Mouse (Mus musculus): ENCODE measurements around the gene Pex5. TPM values are rescaled to one million over a fixed set of nuclear protein-coding genes. Genes with fewer than 3 reads are reported as not detected.

The Pex5 gene
- polyA plus RNA-seq, 1 experiment from 2014 or later: 26.5 TPM

DNA sequence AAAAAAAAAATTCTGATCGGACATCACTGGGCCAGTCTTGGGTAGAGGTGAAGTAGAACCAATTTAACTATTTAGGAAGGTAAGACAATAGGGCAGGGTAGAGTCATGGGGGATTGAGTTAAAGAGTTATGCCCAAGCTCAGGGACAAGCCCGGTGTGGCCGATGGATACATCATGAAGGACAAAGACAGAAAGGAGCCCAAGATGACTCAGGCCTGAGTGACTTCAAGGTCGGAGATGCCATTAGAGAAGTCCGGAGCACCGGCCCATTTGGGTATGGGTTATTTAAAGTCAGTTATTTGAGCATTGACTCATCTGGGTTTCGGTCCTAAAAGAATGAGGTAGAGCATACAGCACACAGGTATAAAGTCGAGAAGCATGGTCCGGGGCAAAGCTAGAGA is 31.6 kb upstream of the Pex5 start:
- H3K36me3 ChIP-seq: no peaks in the 10 kb centered on the region
- ATAC-seq: no peak
- H3K9ac ChIP-seq: no peak overlapping the region
- H3K27me3 ChIP-seq (replicated peaks): no peaks in the 10 kb centered on the region
- 86% methylated on average over 9 of the region's 9 CpGs for WGBS (ENCODE audit: insufficient replicate concordance)
- H3K4me1 ChIP-seq: peaks cover 23% of the 10 kb centered on the region
- no peaks in the 10 kb centered on the region for H3K9me3 ChIP-seq (replicated peaks)
- H3K27ac ChIP-seq: no peak overlapping the region
- H3K4me3 ChIP-seq: no peak overlapping the region
- H3K4me2 ChIP-seq: no peak overlapping the region

DNA sequence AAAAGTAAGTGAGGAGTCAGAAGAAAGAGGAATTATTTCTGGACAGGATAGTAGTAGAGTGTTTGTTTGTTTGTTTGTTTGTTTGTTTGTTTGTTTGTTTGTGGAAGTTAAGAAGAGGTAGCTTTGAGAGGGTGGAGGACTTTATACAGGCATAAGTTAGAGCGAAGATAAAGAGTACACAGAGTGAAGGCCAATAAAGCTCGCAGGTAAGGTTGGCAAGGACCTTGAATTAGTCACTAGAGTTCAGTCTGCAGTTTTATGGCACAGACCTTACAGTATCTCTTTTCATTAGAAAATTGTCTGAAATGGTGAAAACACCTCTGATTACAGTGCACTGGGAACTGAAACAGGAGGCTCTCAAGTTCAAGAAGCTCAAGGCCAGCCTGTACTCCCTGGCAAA is 31.2 kb upstream of the Pex5 start:
- no peak overlapping the region for H3K4me3 ChIP-seq
- no peaks in the 10 kb centered on the region for H3K27me3 ChIP-seq (replicated peaks)
- no peak overlapping the region for H3K9ac ChIP-seq
- no peak overlapping the region for H3K27ac ChIP-seq
- 75% methylated on average over 2 of the region's 2 CpGs for WGBS (ENCODE audit: insufficient replicate concordance)
- no peak for ATAC-seq
- peaks cover 18% of the 10 kb centered on the region for H3K4me1 ChIP-seq
- no peaks in the 10 kb centered on the region for H3K36me3 ChIP-seq
- H3K9me3 ChIP-seq (replicated peaks): no peaks in the 10 kb centered on the region
- no peak overlapping the region for H3K4me2 ChIP-seq

DNA sequence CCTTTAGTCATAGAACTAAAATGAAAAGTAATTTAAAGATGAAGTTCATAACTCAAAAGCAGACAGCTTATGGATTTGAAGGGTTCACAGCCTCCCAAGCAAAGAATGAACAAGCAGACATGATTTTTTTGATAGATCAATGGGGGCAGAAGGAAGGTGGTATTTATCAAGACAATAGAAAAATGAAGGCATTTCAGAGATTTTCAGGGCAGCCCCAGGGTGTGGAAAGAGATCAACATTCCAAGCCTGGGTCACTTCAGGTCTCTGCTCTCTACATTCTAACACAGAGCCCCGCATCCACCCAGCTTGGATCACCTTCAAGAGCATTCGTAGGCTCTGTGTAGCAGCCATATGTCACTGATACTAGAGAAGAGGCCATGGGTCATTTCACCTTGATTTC is 28.5 kb upstream of the Pex5 start:
- H3K27me3 ChIP-seq (replicated peaks): no peaks in the 10 kb centered on the region
- ATAC-seq: no peak
- no peak overlapping the region for H3K27ac ChIP-seq
- no peak overlapping the region for H3K4me2 ChIP-seq
- H3K36me3 ChIP-seq: no peaks in the 10 kb centered on the region
- no peak overlapping the region for H3K4me3 ChIP-seq
- no peaks in the 10 kb centered on the region for H3K9me3 ChIP-seq (replicated peaks)
- no peak overlapping the region for H3K9ac ChIP-seq
- no peaks in the 10 kb centered on the region for H3K4me1 ChIP-seq
- WGBS (ENCODE audit: insufficient replicate concordance): 80% methylated on average over 2 of the region's 2 CpGs

DNA sequence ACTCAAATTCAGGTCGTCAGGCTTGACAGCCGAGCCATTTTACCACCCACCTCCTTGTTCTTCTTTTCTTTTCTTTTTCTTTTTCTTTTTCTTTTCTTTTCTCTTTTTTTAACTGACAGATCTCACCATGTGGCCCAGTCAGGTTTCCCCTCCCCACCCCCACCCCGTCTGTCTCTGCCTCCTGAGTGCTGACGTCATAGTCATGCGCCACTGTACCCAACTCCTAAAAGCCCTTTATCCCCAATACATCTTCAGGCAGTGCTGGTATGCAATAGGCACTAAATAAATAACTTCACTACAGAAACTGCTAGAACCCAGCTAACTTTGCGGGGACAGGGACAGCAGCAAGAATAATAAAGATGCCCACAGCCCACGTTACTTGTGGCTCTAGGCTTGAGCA is 21.4 kb upstream of the Pex5 start:
- H3K27ac ChIP-seq: no peak overlapping the region
- no peak overlapping the region for H3K4me2 ChIP-seq
- no peaks in the 10 kb centered on the region for H3K9me3 ChIP-seq (replicated peaks)
- WGBS (ENCODE audit: insufficient replicate concordance): 70% methylated on average over 7 of the region's 7 CpGs
- no peaks in the 10 kb centered on the region for H3K4me1 ChIP-seq
- H3K4me3 ChIP-seq: no peak overlapping the region
- no peak for ATAC-seq
- 0 out of 2 replicates have a peak, but pooled peaks cover 4% of the 10 kb centered on the region for H3K36me3 ChIP-seq
- H3K9ac ChIP-seq: no peak overlapping the region
- no peaks in the 10 kb centered on the region for H3K27me3 ChIP-seq (replicated peaks)

DNA sequence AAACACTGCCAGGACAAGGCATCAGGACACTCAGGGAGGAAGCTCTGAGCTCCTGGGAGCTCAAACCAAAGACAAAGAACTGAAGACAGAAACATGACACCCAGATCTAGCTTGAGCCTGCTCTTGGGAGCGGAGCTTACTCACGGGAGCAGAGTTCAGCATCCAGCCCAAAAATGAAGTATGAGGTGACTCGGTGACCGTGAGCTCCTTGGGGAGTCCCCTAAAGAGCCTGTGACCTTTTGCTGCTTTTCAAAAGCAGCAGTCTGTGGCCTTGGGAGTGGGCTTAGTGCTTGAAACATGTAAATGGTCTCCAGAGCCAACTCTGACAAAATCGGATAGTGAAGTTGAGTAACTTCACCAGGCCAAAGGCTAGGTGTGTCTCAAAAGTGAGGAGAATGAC is 20.3 kb upstream of the Pex5 start:
- H3K4me3 ChIP-seq: no peak overlapping the region
- ATAC-seq: no peak
- H3K27ac ChIP-seq: no peak overlapping the region
- 0 out of 2 replicates have a peak, but pooled peaks cover 4% of the 10 kb centered on the region for H3K36me3 ChIP-seq
- H3K4me2 ChIP-seq: no peak overlapping the region
- 71% methylated on average over 5 of the region's 5 CpGs for WGBS (ENCODE audit: insufficient replicate concordance)
- H3K4me1 ChIP-seq: no peaks in the 10 kb centered on the region
- no peaks in the 10 kb centered on the region for H3K27me3 ChIP-seq (replicated peaks)
- H3K9ac ChIP-seq: no peak overlapping the region
- H3K9me3 ChIP-seq (replicated peaks): no peaks in the 10 kb centered on the region

DNA sequence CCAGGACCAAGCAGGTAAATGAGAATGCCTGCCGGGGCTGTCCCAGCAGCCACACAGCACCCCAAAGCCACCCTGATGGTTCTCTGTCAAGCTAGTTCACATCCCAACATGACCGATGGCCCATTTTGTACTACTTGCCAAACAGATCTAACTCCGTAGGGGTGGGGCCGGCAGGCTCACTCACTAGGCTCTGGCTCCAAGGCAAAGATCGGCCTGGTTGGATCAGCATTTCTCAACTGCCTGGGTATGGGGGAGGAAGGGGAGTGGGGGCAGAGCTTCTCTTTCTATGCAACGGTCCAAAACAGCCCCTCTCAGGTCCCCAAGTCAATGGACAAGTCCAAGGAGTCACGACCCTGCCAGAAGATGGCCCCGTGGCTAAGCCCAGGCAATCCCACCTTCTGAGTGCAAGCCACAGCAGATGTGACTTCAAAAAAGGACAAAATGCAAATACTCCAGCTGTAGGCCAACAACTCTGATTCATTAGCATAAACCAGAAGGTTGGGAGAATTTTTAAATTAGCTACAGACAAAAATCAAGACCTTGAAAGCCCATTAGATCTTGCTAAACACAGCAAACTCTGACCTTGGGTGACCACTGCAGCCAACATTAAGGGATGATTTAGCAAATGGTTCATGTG is 18.9 kb upstream of the Pex5 start:
- H3K9me3 ChIP-seq (replicated peaks): no peaks in the 10 kb centered on the region
- no peaks in the 10 kb centered on the region for H3K4me1 ChIP-seq
- 74% methylated on average over 8 of the region's 8 CpGs for WGBS (ENCODE audit: insufficient replicate concordance)
- H3K9ac ChIP-seq: no peak overlapping the region
- no peak overlapping the region for H3K4me2 ChIP-seq
- H3K36me3 ChIP-seq: 0 out of 2 replicates have a peak, but pooled peaks cover 4% of the 10 kb centered on the region
- no peak for ATAC-seq
- H3K27ac ChIP-seq: no peak overlapping the region
- H3K27me3 ChIP-seq (replicated peaks): peaks cover 3% of the 10 kb centered on the region; the same call in 1 of the 2 replicates
- H3K4me3 ChIP-seq: no peak overlapping the region

DNA sequence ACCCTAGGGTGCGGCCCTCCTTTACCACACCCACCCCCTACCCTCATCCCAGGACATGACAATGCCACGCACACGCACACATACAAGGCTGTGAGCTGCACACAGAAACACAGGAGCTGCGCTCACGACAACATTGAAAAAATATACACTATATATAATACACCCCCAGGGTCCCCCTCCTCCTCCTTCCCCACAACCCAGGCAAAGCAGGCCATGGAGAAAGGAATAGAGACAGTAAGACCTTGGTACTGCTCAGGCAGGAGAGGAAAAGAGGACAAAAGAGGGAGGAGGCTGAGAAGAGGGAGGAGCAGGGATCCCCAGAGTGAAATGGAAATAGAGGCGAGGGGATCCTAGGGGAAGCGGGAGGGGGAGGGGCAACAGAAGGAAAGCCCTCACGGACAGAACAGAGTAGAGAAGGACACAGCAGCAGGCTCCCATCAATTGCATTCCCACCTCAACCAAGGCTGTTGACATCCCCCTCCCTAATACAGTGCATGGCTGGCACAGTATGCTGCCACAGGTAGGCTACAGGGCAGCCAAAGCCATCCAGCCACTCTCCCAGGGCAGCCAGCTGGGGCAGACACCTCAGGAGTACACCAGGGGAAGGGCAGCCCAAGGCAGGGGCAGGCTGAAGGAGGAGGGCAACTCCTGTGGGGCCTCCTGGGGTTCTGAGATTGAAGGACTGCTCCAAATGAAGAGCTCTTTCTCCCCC is 16.1 kb upstream of the Pex5 start:
- Histone ChIP-seq H3K4me2 (no peak overlapping the region), H3K9ac (no peak overlapping the region), H3K27me3 (replicated peaks) (peaks cover 10% of the 10 kb centered on the region)

DNA sequence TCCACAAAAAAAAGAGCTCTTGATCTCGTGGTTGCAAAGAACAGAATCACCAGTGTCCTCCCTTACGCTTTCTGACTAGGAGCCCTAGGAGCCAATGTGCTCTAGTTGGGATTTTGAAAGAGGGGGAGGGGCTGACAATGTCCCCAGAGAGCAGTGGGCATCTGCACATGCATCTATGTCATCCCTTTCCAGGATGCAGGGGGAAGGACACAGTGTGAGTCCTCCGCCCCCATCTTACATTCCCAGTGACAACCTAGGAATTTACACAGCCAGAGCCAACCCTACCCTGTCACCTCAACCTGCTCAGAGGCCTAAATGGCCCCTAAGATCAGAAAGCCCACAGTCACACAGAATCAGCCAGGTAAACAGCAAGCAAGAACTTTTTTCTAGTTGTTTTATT is 15.5 kb upstream of the Pex5 start:
- Histone ChIP-seq H3K9ac (no peak overlapping the region), H3K27ac (no peak overlapping the region), H3K4me2 (no peak overlapping the region), H3K4me3 (no peak overlapping the region), H3K9me3 (replicated peaks) (no peaks in the 10 kb centered on the region), H3K36me3 (no peaks in the 10 kb centered on the region), H3K27me3 (replicated peaks) (peaks cover 10% of the 10 kb centered on the region), H3K4me1 (peaks cover 13% of the 10 kb centered on the region)
- no peak for ATAC-seq
- 80% methylated on average over 3 of the region's 3 CpGs for WGBS (ENCODE audit: insufficient replicate concordance)

More for the DNA sequence above, 16.1 kb upstream of the Pex5 start:
- Histone ChIP-seq H3K4me1 (peaks cover 7% of the 10 kb centered on the region; the same call in 1 of the 2 replicates), H3K9me3 (replicated peaks) (no peaks in the 10 kb centered on the region), H3K36me3 (no peaks in the 10 kb centered on the region), H3K27ac (no peak overlapping the region), H3K4me3 (no peak overlapping the region)
- ATAC-seq: no peak
- WGBS (ENCODE audit: insufficient replicate concordance): 63% methylated on average over 8 of the region's 8 CpGs

DNA sequence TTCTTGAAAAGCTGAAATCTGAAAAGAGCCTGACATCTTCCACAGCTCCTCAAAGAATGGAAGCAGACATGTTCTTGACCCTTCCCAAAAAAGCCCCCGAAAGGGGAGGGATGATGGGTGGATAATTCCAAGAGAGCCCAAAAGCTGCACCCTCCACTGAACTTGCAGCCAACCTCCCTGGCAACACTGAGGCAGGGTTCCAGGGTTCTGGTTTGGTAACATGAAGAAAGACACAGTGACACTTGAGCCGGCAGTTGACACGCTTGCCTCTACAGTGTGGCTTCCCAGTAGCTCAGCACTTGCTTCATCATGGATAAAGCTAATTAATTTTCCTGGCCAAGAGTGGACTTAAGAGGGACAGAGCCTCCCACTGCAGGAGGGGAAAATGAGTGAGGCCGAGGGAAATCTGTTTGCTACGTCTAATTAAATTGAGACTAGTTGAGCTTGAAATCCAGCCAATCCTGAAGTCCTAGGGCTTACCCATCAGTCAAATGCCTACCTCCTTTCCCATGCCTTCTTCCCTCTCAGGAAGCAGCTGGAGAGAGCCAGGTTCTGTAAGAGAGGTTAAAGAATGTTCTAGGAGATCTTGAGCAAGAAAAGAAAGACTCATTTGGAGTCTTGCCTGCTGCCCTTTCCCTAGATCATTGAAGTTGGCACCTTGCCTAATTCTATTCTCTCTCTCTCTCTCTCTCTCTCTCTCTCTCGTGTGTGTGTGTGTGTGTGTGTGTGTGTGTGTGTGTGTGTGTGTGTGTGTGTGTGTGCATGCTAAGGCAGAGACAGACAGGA is 13.1 kb upstream of the Pex5 start:
- Histone ChIP-seq H3K4me1 (peaks cover 29% of the 10 kb centered on the region), H3K9me3 (replicated peaks) (no peaks in the 10 kb centered on the region), H3K9ac (no peak overlapping the region), H3K27me3 (replicated peaks) (peaks cover 10% of the 10 kb centered on the region), H3K4me3 (no peak overlapping the region), H3K27ac (no peak overlapping the region), H3K36me3 (no peaks in the 10 kb centered on the region), H3K4me2 (no peak overlapping the region)
- no peak for ATAC-seq
- WGBS (ENCODE audit: insufficient replicate concordance): 64% methylated on average over 5 of the region's 6 CpGs

DNA sequence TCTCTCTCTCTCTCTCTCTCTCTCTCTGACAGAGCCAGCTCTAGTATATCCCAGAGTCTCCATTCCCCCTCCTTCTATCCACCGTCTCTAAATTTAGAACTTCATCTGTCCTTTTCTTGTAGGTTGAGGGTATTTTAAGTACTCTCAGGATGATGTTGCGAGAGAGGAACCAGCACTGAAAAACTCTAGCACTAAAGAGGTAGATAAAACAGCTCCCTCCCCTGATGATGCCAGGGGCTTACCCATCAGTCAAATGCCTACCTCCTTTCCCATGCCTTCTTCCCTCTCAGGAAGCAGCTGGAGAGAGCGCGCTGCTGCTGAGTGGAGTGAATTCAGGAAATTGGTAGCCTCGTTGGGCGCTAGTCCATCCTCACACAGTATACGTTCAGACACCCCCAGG is 12.4 kb upstream of the Pex5 start:
- no peak for ATAC-seq
- no peak overlapping the region for H3K4me3 ChIP-seq
- H3K9ac ChIP-seq: no peak overlapping the region
- WGBS (ENCODE audit: insufficient replicate concordance): 59% methylated on average over 7 of the region's 7 CpGs
- peaks cover 10% of the 10 kb centered on the region for H3K27me3 ChIP-seq (replicated peaks)
- H3K4me1 ChIP-seq: peaks cover 29% of the 10 kb centered on the region
- no peak overlapping the region for H3K27ac ChIP-seq
- no peaks in the 10 kb centered on the region for H3K9me3 ChIP-seq (replicated peaks)
- no peak overlapping the region for H3K4me2 ChIP-seq
- no peaks in the 10 kb centered on the region for H3K36me3 ChIP-seq

DNA sequence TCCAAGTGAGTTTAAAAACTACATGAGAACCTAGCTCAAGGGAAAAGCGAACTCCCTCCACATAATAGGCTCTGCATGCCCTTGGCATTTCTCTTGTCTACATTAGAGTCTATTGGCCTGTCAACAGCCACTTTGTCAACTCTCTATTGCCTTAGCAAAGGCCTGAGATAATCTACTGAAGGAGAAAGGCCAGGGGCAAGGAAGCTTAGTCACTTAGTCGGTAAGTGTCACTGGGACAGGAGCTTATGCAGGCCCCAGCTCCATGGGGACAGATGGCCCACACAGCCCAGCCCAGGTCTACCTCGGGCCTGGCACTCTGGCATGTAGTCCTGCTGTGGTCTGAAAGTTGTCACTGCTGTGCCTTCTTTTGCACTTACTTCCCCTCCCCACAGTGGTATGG is 11.7 kb upstream of the Pex5 start:
- H3K4me2 ChIP-seq: no peak overlapping the region
- 64% methylated on average over 3 of the region's 3 CpGs for WGBS (ENCODE audit: insufficient replicate concordance)
- H3K4me1 ChIP-seq: peaks cover 29% of the 10 kb centered on the region
- no peak for ATAC-seq
- H3K27ac ChIP-seq: no peak overlapping the region
- no peak overlapping the region for H3K4me3 ChIP-seq
- no peaks in the 10 kb centered on the region for H3K36me3 ChIP-seq
- no peaks in the 10 kb centered on the region for H3K9me3 ChIP-seq (replicated peaks)
- no peak overlapping the region for H3K9ac ChIP-seq
- H3K27me3 ChIP-seq (replicated peaks): peaks cover 10% of the 10 kb centered on the region

DNA sequence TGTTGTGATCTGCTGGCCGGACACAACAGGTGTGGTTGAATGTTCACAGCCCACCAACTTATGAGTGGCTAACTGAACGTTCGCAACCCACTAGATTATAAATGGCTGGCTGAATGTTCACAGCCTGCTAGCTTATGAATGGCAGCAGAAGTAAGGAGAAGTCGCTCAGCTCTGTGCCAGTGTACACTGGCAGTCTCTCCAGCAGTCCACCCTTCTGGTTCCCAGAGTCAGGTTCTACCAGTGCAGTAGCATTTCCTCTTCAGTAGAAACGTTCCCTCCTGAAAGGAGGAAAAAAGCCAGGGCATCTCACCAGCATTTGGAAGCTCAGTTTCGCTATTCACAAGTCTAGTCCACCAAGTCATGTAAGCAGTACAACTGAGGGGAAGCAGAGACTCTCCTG is 10.7 kb upstream of the Pex5 start:
- H3K27ac ChIP-seq: no peak overlapping the region
- H3K4me1 ChIP-seq: peaks cover 29% of the 10 kb centered on the region
- no peaks in the 10 kb centered on the region for H3K36me3 ChIP-seq
- 58% methylated on average over 6 of the region's 6 CpGs for WGBS (ENCODE audit: insufficient replicate concordance)
- no peak for ATAC-seq
- no peaks in the 10 kb centered on the region for H3K9me3 ChIP-seq (replicated peaks)
- H3K4me3 ChIP-seq: no peak overlapping the region
- peak overlapping the region; percentile 31; the same call in 1 of the 2 replicates for H3K9ac ChIP-seq
- peak overlapping the region; percentile 46 for H3K4me2 ChIP-seq
- H3K27me3 ChIP-seq (replicated peaks): peaks cover 10% of the 10 kb centered on the region

All from liver, embryonic 12.5 days (tissue).